Mouse (Mus musculus) Muller cell, postnatal 12 days (primary cell): ENCODE results near the gene Cblc.
"Not testable (repeated sequence)": the region's sequence is repeated elsewhere in the genome, so short reads cannot be mapped to it uniquely, and the experiment has no call there.

Experiments
- DNase-seq: peaks from one replicate; pipeline ENCODE4 v3.0.0-alpha.2; 2015; ENCODE audit errors: inconsistent ontology term

The Cblc gene

DNA sequence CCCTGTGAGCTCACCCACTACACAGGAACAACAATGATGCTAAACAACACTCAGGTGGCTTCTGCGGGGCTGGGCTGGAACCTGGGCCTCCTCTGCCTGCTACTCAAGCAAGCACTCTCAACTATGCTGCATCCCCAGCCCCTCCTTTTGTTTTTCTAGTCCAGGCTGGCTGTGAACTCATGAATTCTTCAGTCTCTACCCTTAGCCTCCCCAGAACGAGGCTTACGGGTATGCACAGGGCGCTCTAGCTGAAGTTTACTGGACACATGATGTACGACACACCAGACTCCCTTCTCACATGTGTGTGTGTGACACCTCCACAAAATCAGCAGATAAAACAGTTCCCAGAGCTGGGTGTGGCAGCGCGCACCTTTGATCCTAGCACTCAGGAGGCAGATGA is 22.3 kb upstream of the Cblc start:
- DNase-seq = no peak

DNA sequence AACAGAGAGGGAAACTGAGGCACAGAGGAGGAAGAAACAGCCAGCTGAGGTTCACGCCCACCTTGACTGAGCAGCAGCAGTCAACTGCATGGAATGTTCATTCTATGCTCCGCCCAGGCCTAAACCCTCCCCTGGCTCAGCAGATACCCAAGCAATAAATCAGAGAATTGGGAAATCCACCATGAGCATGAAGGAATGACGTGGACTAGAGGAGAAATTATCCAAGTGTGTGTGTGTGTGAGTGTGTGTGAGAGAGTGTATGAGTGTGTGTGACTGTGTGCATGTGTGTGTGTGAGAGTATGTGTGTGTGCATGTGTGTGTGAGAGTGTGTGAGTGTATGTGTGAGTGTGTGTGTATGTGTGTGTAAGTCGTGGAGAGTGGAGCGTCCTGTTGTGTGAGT is 21.8 kb upstream of the Cblc start:
- peak; percentile 49 for DNase-seq

DNA sequence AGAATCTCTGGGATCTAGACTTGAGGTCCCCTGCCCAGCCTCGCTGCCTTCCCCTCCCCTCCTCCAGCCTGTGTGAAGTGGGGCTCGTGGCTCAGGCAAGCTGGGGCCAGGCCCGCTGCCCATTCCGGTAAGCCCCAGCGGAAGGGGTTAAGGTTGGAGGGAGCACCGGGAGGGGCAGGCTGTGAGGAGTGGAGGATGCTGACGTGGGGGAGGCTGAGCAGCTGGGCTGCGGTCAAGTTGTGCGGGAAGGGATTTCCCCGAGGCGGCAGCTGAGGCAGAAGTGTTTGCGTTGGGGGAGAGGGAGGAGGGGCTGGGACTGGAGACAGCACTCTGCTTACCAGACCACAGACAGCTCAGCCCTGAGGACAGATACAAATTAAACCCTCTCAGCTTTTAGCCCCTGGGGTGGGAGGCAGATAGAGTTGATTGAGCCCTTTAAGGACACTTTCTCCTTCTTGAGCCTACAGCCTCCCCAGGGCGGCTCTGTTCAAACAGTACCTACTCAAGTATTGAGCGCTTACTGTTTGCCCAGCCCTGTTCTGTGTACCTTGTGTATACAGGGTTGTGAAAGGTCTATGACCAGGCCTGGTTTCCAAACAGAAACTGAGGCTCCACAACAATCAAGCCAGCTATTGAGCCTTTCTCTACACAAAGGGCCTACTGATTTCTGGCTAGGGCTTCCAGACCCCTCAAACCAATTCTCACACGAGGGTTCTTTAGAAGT is 20.9 kb upstream of the Cblc start:
- peak; percentile 92 for DNase-seq

DNA sequence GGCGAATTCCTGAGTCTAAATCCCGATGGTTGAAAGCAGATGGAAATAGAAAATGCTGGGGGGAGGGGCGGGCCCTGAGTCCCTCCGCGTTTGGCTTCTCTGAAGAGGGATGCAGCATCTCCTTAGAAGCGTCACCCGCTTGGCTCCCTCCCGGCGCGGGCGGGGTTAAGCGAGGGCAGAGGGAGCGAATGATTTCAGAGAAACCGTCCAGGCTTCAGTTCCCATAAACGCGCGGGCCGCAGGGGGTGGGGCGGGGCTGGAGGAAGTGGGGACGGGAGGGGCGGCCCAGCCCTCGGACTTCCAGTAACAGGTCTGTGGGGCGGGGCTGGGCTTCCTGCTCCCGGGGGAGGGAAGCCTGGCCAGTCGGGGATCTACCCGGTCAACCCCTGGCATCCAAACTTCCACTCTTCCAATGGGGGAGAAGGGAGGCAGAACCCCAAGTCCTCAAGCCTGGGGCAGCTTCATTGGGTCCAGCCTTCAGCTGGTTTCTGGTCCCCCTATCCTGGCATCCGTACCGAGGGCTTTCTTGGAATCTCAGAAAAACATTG is 19.7 kb upstream of the Cblc start:
- peak; percentile 96 for DNase-seq

DNA sequence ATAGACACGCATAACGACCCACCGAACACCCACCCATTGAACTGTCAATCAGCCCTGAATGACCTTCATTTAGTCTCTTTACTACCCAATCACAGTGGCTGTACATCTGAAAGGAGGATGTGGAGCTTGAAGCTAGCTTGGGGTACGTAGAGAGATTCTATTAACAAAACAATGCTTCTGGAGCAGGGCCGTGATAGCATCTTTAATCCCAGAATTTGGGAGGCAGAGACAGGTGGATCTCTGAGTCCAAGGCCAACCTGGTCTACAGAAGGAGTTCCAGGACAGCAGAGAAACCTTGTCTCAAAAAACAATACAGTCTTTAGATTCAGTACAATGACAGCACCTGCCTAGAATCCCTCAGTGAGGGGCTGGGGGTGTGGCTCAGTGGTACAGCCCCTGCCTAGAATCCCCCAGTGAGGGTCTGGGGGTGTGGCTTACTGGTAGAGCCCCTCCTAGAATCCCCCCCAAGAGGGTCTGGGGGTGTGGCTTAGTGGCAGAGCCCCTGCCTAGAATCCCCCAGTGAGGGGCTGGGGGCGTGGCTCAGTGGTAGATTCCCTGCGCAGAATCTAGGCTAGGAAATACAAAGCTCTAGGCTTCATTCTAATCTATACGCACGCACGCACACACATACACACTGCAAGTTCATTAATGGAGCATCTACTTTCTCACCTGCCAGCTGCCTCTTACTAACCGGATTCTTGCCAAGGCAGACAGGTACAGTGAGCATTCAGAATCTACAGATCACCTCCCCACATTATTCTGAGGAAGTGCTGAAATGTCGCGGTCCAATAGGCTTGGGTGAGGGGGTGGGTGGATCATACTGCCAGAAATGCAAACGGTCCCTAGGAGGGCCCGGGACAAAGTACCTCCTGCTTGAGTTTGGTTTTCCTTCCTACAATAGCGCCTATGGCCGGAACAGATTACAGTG is 19.0 kb upstream of the Cblc start:
- no peak for DNase-seq

DNA sequence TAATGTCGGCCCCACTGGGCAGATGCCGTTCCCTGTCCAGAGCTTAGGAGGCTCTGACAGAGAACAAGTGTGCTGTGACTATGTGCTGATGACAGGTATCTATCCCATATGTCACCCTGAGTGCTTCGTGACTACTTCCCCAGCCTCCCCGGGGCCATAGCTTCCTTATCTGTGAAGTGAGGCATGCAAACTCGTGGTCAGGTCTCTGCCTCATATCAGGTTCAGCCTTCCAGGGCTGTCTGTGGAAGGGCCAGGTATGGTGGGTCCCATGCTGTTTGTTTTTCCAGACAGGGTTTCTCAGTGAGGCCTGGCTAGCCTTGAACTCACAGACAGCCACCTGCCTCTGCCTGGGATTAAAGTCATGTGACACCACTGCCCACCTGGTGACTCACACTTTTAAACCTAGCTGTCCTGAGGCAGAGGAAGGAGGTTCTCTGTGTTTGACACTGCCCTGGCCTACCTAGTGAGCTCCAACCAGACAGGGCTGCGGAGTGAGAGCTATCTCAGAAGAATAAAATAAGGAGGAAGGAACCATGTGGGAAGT is 17.0 kb upstream of the Cblc start:
- no peak for DNase-seq

DNA sequence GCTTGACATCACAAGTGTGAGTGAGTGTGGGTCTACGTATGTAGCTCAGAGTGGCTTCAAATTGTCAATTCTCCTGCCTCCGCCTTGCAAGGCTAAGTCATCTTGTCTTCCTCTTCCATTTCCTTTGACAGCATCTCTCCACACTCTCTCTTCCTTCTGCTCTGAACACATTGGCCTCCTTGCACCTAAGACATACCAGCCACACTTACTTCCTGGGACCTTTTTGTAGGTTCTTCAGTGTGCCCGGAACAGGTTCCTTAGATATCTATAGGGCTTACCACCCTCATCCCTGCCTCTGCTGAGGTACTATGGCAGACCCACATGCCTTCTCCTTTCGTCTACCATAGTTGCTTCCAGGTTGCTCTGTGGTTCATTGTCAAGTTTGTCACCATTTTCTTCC is 16.6 kb upstream of the Cblc start:
- no peak for DNase-seq

DNA sequence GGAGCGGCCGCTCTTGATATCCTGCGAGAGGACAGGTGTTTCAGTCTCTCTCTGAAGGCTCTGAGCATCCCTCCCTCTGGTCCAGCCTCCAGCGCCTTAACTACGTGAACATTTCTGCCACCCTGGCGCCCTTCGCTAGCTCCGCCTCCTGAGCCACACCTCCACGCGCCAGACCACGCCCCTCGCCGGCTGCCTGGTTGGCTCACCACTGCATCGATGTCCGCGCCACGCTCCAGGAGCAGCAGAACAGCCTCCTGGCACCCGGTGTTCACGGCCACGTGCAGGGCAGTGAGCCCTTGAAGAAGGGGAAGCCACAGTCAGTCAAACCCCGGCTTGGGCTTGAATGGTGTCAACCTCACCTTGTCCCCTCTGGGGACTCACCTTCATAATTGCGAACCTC is 14.5 kb upstream of the Cblc start:
- DNase-seq = peak; percentile 61

DNA sequence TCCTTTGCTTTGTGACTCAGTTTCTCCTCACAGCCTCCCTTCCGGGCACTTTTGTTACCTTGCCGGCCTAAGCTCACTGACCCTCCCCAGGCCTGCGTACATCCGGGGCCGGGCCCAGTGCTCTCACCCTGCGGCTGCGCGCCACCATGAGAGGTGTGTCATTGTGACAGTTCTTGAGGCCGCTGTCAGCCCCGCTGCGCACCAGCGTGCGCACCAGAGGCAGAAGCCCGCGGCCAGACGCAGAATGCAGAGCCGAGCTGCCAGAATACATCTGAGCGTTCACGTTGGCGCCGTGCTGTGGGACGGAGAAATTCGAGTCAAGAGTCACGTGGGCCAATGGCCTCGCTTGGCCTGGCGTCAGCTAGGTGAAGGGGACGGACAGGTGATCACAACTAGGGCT is 12.8 kb upstream of the Cblc start:
- DNase-seq = no peak

DNA sequence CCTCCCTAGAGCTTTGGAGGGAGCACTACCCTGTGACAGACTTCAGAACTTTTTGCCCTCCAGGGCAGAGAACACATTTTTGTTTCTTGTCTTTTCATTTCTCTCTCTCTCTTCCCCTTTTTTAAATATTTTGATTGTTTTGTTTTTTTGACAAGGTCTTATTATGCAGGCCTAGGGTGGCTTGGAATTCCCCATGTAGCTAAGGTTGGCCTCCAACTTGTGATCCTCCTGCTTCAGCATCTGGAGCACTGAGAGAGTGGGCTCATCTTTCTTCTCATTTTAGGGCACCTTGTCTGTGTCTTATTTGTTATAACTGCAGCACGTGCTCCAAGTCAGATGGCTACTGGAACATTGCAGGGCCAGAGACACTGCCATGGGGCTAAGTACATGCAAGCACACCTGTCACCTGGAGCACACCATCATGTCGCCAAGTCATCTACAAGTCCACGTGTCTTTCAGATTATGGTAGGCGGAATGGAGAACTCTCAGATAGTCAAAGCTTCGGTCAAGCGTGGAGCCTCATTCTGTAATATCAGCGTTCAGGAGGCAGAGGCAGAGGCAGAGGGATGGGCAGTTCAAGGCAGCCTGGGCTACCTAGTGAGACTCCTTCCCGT is 9.9 kb upstream of the Cblc start:
- no peak for DNase-seq

DNA sequence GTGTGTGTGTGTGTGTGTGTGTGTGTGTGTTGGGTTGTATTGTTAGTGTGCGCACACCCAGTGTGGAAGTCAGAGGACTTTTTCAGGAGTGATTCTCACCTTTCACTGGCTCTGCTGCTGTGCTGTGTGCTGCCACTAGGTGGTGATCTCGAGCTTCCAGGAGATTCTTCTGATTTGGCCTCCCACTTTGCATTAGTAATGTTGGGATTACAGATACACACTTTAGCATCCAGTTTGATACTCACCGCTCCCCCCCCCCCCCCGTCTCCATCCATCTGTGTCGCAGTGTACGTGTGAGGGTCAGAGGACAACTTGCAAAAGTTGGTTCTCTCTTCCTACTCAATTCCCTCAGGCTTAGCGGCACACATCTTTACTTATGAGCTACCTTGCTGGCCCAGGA is 6.4 kb upstream of the Cblc start:
- DNase-seq = peak; percentile 45

DNA sequence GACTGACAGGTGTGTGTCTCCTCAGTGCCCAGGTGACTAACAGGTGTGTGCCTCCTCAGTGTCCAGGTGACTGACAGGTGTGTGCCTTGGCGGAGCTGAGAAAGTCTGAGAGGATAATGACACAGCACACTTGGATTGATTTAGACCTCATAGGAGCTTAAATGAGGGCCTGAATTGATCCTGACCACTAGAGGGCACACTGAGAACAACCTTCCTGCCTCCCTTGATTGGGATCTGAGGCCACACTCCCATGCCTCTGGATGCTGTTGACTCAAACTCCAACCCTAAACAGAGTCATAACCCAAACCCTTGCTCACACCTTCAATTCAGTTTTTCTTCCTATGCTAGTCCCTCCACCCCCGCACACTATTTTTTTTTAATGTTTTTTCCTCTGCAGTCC is 4.2 kb upstream of the Cblc start:
- peak; percentile 38 for DNase-seq

DNA sequence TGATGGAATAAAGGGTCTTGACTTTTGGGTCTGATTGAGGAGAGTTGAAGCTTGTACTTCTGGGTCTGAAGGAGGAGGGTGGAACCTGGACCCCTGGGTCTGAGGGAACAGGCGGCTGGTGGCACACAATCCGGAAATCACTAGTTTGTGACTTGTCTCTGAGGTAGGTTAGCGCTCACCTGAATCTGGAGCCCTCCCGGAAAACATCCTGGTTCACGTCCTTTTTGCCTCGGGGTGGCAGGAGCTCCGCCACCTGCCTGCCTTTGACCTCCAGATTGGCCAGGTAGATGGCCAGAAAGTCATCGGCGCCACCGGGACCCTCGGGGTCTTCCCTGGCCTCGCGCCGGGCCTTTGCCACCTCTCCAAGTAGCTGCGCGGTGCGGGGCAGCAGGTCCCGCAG is 355 bp downstream of the Cblc start:
- DNase-seq = no peak

DNA sequence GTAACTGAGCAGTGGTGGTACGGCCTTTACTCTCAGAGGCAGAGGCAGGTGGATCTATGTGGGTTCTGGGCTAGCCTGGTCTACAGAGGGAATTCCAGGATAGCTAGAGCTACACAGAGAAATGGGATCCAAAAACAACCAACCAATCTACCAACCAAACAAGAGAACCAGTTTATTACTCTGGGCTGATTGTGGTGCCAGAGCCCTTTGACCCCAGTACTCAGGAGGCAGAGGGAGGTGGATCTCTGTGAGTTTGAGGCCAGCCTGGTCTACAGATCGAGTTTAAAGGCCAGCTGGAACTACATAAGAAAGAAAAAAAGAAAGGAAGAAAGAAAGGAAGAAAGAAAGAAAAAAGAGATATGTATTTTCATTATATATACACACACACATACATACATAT is 1.4 kb downstream of the Cblc start:
- no peak for DNase-seq

DNA sequence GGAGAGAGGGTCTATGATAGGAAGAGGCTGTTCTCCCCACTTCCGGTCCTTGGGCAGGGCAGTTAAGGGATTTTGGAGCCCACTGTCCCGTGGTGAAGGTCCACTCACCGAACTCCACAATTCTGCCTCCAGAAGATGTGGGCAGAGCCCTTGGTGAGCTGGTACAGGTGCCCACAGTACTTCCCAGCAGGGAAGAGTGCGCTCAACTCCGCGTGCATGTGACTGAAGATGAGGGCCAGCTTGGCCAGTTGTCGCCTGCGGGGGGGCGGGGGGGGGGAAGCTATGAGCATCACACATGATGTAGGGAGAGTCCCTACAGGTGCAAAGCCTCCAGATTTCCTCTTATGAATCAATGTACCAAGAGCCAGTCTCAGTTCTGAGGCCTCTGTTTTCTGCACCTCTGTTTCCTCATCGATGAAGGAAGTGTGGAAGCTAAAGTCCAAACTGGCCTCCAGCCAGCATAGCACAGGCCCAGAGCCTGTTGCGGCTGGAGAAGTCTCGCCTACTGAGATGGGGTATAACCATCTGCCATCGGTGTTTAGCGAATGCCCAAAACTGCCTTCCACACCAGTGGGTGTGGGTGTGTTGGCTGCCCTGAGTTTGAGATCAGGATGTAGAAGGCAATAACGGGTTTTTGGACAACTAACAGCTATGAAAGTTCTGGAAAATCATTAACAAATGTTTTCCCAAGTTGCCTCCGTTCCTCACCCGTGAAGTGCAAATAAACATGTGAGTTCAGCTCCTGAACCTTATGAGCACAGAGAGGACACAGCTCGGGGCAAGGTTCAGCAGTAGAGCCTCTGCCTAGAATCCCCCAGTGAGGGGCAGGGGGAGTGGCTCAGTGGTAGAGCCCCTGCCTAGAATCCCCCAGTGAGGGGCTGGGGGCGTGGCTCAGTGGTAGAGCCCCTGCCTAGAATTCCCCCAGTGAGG is 3.6 kb downstream of the Cblc start:
- no peak for DNase-seq

DNA sequence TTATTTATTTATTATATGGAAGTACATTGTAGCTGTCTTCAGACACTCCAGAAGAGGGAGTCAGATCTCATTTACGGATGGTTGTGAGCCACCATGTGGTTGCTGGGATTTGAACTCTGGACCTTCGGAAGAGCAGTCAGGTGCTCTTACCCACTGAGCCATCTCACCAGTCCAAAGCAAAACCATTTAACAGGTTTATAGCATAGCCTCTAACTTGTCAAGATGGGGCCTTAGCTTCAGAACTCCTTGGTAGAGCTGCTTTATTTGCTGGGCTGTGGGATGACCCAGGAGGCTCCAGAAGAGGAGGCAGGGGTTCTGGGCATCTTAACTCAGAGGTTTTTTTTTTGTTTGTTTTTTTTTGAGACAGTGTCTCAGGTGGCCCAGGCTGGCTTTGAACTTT is 5.1 kb downstream of the Cblc start:
- DNase-seq = not testable (repeated sequence)

DNA sequence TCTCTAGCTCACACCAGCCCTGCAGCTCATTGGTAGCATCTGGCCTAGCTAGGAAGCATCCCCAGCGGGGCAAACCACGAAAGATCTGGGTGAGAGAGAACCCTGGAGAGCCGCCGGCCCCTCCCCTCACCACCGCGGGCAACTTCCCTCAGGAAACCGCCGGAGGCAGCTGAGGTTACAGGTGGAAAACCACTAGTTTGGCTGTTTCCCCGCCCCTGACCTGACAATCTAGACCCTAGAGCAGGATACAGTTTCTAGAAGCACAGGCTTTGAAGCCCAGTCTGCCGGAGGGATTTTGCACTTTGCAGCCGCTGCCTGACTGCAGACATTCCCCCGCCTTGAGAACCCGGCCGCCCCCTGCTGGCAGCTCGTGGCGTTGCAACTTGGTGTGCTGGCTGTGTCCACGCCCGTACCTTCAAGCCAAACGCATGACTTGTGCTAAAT is 6.7 kb downstream of the Cblc start:
- DNase-seq = peak; percentile 88

DNA sequence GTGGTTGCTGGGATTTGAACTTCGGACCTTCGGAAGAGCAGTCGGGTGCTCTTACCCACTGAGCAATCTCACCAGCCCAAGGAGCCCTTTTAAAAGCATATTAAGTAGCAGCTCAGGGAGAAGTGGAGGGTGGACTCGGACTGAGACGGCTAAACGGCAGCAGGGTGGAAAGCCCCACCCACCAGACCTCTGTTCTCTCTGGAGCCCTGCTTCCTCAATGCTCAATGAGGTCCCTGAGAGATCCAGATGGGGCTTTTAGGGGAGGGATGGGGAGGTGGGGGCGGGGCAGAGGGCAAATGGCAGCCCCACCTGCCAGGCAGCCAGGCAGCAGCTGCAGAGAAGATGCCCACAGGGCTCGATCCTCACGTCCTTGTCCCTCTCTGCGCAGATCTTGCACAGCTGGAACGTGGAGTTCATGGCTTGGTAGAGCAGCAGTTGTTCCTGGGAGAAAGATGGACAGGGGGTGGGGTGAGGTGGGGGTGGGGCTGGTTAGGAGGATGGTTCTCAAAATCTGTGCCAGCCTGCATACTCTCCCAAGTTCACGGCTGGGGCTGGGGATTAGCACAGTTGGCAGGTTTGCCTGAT is 10.6 kb downstream of the Cblc start:
- no peak for DNase-seq

DNA sequence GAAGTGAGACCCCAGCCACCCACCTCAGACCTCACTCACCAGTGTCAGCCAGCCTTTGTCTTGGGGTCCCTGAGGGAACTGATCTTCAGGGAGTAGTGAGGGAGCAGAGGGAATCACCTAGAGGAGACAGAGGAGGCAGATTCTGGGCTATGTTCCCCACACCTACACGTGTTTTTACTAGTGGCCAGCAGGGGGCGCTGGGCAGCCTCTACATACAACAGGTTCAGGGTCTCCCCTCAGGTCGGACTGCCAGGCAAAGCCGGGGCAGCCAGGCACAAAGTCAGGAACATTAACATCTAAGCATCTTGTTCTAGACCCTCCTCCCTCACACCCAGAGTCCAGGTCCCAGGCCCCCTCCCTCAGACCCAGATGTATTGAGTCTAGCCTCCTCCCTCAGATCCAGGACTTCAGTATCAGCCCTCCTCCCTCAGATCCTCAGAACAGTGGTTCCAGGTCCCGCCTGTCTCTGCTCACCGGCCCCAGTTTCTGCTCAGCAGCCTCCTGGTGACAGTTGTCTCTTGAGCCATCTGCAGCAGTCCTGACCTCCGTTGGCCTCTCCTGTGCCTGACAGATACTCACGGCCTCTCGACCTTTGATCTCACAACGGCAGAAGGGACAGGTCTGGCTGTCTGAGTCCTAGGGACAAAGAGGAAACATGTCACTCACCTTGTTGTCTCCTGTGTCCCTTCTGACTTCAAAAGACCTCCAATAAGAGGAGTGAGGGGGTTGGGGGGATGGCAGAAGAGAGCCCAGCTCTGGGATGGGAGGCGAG is 11.7 kb downstream of the Cblc start:
- no peak for DNase-seq

DNA sequence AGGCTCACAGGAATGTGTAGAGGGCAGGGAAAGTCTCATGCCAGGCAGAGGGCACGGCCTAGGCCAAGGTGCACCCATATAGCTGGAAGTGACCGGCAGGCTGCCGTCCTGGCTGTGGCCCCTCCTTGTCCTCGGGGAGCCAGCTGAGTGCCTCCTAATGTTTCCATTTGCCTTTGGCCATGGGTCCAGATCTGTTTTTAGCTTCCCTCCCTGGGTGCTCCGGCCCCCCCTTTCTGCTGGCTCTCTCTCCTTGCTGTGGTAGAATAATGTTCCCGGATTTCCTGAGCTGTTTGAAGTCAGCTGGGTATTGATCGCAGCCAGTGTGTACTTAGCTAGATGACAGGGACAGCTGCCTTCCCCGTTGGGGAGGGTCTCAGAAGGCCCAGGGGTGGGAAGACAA is 13.0 kb downstream of the Cblc start:
- DNase-seq = no peak
